Mouse (Mus musculus): ENCODE results near the gene Eddm3b. TPM values are rescaled to one million over a fixed set of nuclear protein-coding genes. Genes with fewer than 3 reads are reported as not detected.
A peak's percentile ranks its signal among the peaks of the same experiment; 100 is the strongest.
"Not testable (repeated sequence)": the region's sequence is repeated elsewhere in the genome, so short reads cannot be mapped to it uniquely, and the experiment has no call there.

The Eddm3b gene
- polyA plus RNA-seq, 1 experiment from 2014 or later: not detected

GRCm38 (mm10) chr14:51095736-51096524, 18.3 kb upstream of the Eddm3b start:
- H3K9ac ChIP-seq: no peak overlapping the region
- H3K27ac ChIP-seq (replicated peaks): no peak overlapping the region
- ATAC-seq (ENCODE audit: insufficient number of reproducible peaks, low FRiP score, low TSS enrichment, low read depth): no peak
- WGBS: 65% methylated on average over 9 of the region's 9 CpGs
- H3K4me2 ChIP-seq (replicated peaks): no peak overlapping the region
- no peak overlapping the region for H3K4me3 ChIP-seq (replicated peaks)
- no peaks in the 10 kb centered on the region for H3K9me3 ChIP-seq (replicated peaks)
- 0 out of 2 replicates have a peak, but pooled peaks cover 9% of the 10 kb centered on the region for H3K4me1 ChIP-seq
- H3K36me3 ChIP-seq: no peaks in the 10 kb centered on the region
- no peaks in the 10 kb centered on the region for H3K27me3 ChIP-seq

DNA sequence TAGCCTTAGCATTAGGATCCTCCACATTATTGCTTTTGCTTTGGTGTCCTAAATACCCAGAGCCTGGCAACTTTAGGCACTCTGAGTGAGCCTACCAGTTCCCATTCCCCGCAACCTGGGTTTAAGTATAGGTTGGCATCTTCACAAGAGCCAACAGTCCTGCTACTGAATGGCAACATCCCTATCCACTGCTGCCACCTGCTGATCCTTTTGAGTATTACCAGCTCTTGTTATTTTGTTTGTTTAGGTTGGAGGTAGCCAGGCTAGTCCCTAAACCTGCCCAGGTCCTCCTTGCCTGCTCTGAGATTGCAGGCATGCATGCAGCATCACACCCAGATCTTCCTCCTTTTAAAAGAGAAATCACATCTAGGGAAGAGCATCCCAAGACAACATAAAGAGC, 15.9 kb upstream of the Eddm3b start:
- not testable (repeated sequence) for H3K4me2 ChIP-seq (replicated peaks); H3K9me3 ChIP-seq (replicated peaks); ATAC-seq (ENCODE audit: insufficient number of reproducible peaks, low FRiP score, low TSS enrichment, low read depth); H3K27ac ChIP-seq (replicated peaks); H3K27me3 ChIP-seq; H3K36me3 ChIP-seq; H3K9ac ChIP-seq; H3K4me1 ChIP-seq; H3K4me3 ChIP-seq (replicated peaks)
- 12% methylated on average over 1 of the region's 1 CpGs for WGBS

DNA sequence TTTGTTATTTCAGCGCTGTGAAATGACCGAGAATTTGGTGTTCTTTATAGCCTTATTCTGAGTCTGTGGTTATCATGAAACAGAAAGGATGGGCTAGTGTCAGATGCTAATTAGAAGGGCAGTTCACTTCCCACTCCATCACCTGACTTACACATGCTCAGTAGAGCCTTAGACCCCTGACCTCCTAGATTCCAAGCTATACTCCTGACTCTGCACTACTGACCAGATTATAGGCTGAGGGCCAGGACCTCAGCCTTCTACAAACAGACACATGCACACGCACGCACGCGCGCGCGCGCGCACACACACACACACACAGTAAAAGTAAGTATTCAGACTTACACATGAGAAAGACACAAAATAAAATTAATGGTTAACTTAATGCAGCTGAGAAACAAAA, 15.3 kb upstream of the Eddm3b start:
- Histone ChIP-seq H3K9ac (no peak overlapping the region), H3K36me3 (no peaks in the 10 kb centered on the region), H3K27ac (replicated peaks) (no peak overlapping the region), H3K4me1 (0 out of 2 replicates have a peak, but pooled peaks cover 3% of the 10 kb centered on the region), H3K4me2 (replicated peaks) (no peak overlapping the region), H3K9me3 (replicated peaks) (no peaks in the 10 kb centered on the region), H3K27me3 (no peaks in the 10 kb centered on the region), H3K4me3 (replicated peaks) (no peak overlapping the region)
- ATAC-seq (ENCODE audit: insufficient number of reproducible peaks, low FRiP score, low TSS enrichment, low read depth): no peak
- WGBS: 91% methylated on average over 11 of the region's 11 CpGs

- 59% methylated on average over 9 of the region's 9 CpGs for WGBS
- H3K27ac ChIP-seq (replicated peaks): no peak overlapping the region
- no peak for ATAC-seq (ENCODE audit: insufficient number of reproducible peaks, low FRiP score, low TSS enrichment, low read depth)
These were observed 12.9 kb upstream of the Eddm3b start for GRCm38 (mm10) chr14:51101284-51101683.

DNA sequence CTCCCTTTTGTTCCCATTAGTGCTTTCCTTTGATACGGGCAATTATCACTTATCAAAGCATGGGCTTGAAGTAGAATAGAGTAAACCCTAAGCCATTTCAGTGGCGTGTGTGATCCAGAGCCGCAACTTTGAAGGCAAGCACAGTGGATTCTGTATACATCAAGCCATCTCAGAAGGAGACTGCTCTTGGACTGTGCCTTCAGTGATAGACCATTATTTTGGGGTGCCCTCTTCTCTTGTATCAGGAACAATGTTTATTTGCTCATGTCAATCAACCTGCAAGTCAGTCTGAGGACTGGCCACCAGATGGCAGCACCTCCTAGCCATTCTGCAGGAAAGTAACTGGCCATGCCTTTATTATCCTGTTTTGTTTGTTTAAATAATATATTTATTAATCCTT, 11.0 kb upstream of the Eddm3b start:
- WGBS: 63% methylated on average over 3 of the region's 3 CpGs
- Histone ChIP-seq H3K27me3 (no peaks in the 10 kb centered on the region), H3K27ac (replicated peaks) (no peak overlapping the region), H3K9ac (no peak overlapping the region), H3K36me3 (no peaks in the 10 kb centered on the region), H3K4me3 (replicated peaks) (no peak overlapping the region), H3K4me1 (no peaks in the 10 kb centered on the region), H3K4me2 (replicated peaks) (no peak overlapping the region), H3K9me3 (replicated peaks) (no peaks in the 10 kb centered on the region)
- ATAC-seq (ENCODE audit: insufficient number of reproducible peaks, low FRiP score, low TSS enrichment, low read depth): no peak

More at GRCm38 (mm10) chr14:51101284-51101683, 12.9 kb upstream of the Eddm3b start:
- Histone ChIP-seq H3K4me1 (no peaks in the 10 kb centered on the region), H3K4me3 (replicated peaks) (no peak overlapping the region), H3K4me2 (replicated peaks) (no peak overlapping the region), H3K9ac (no peak overlapping the region), H3K9me3 (replicated peaks) (no peaks in the 10 kb centered on the region), H3K27me3 (no peaks in the 10 kb centered on the region), H3K36me3 (no peaks in the 10 kb centered on the region)

- H3K9me3 ChIP-seq (replicated peaks): no peaks in the 10 kb centered on the region
- no peak overlapping the region for H3K27ac ChIP-seq (replicated peaks)
- no peak overlapping the region for H3K4me2 ChIP-seq (replicated peaks)
- 83% methylated on average over 2 of the region's 2 CpGs for WGBS
- H3K4me1 ChIP-seq: no peaks in the 10 kb centered on the region
- H3K27me3 ChIP-seq: no peaks in the 10 kb centered on the region
- H3K4me3 ChIP-seq (replicated peaks): no peak overlapping the region
- ATAC-seq (ENCODE audit: insufficient number of reproducible peaks, low FRiP score, low TSS enrichment, low read depth): no peak
- no peak overlapping the region for H3K9ac ChIP-seq
- H3K36me3 ChIP-seq: no peaks in the 10 kb centered on the region
These were observed 9.9 kb upstream of the Eddm3b start for GRCm38 (mm10) chr14:51104366-51104765.

DNA sequence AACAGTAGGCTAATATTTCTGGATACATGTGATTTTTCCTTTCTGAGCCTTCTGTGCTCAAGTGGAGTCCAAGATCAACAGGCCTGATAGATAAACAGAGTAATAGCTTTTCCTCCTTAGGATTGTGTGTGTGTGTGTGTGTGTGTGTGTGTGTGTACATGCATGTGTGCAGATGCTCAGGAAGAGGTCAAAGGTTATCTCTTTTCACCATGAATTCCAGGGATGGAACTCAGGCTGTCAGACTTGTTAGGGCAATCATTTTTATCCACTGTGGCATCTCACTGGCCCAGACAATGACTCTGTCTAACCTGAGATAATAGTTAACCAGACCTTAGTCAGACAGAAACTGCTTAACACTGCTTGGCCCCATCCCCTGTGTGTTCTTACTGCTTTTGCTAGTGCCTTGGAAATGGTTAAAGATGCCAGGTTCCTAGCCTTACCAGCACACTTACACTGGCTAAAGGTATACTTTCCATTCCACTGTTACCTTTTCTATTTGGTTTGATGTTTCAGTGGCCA, 7.7 kb upstream of the Eddm3b start:
- H3K27ac ChIP-seq (replicated peaks): no peak overlapping the region
- no peaks in the 10 kb centered on the region for H3K9me3 ChIP-seq (replicated peaks)
- no peaks in the 10 kb centered on the region for H3K36me3 ChIP-seq
- H3K4me1 ChIP-seq: no peaks in the 10 kb centered on the region
- H3K9ac ChIP-seq: no peak overlapping the region
- no peak overlapping the region for H3K4me3 ChIP-seq (replicated peaks)
- no peak for ATAC-seq (ENCODE audit: insufficient number of reproducible peaks, low FRiP score, low TSS enrichment, low read depth)
- H3K4me2 ChIP-seq (replicated peaks): no peak overlapping the region
- H3K27me3 ChIP-seq: no peaks in the 10 kb centered on the region

GRCm38 (mm10) chr14:51111966-51112365, 2.3 kb upstream of the Eddm3b start:
- H3K4me1 ChIP-seq: no peaks in the 10 kb centered on the region
- no peaks in the 10 kb centered on the region for H3K9me3 ChIP-seq (replicated peaks)
- H3K27ac ChIP-seq (replicated peaks): no peak overlapping the region
- H3K4me3 ChIP-seq (replicated peaks): no peak overlapping the region
- H3K36me3 ChIP-seq: no peaks in the 10 kb centered on the region
- 54% methylated on average over 3 of the region's 3 CpGs for WGBS
- no peaks in the 10 kb centered on the region for H3K27me3 ChIP-seq
- no peak overlapping the region for H3K9ac ChIP-seq
- ATAC-seq (ENCODE audit: insufficient number of reproducible peaks, low FRiP score, low TSS enrichment, low read depth): no peak
- H3K4me2 ChIP-seq (replicated peaks): no peak overlapping the region

DNA sequence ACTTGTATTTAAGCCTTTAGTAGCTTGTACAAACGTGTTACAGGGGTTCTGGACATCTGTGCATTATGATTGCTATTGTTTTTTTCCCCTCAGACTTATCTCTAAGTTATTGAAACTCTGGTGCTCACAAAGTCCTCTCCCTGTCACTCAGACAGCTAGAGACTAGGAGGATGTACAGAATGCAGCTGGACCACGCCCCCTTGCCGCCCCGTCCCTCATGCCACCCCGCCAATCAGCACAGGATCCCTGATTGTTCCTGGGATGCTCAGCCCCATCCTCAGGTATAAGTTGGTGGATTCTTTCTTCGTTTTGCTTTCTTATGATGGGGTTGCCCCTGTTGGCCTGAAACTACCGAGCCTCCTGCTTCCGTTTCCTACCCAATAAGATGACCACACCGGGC, 750 bp upstream of the Eddm3b start:
- Histone ChIP-seq H3K36me3 (no peaks in the 10 kb centered on the region), H3K9ac (no peak overlapping the region), H3K27me3 (no peaks in the 10 kb centered on the region), H3K4me2 (replicated peaks) (no peak overlapping the region), H3K4me3 (replicated peaks) (no peak overlapping the region), H3K27ac (replicated peaks) (no peak overlapping the region), H3K4me1 (no peaks in the 10 kb centered on the region), H3K9me3 (replicated peaks) (no peaks in the 10 kb centered on the region)
- ATAC-seq (ENCODE audit: insufficient number of reproducible peaks, low FRiP score, low TSS enrichment, low read depth): no peak
- 28% methylated on average over 9 of the region's 9 CpGs for WGBS

DNA sequence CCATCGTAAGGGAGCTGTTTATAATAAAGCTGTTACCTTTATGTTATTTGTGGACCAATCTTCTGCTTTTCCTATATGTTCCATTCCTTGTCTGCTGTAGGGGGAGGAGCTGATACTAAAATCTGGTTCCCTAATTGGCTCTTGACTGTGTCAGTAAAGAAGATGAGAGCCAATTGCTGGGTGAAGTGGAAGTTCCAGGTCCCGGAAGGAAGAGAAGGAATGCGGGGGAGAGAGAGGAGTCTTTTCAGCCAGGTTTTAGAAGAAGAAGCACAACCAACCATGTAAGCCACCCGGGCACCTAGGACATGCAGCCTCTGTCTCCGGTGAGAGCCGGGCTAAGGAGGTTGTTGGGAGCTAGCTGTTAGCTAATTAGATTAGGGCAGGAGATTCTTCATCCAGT, 11.5 kb downstream of the Eddm3b start:
- no peak for ATAC-seq (ENCODE audit: insufficient number of reproducible peaks, low FRiP score, low TSS enrichment, low read depth)
- Histone ChIP-seq H3K36me3 (no peaks in the 10 kb centered on the region), H3K9me3 (replicated peaks) (0 out of 2 replicates have a peak, but pooled peaks cover 5% of the 10 kb centered on the region), H3K9ac (no peak overlapping the region), H3K27me3 (no peaks in the 10 kb centered on the region), H3K4me3 (replicated peaks) (no peak overlapping the region), H3K4me1 (no peaks in the 10 kb centered on the region), H3K4me2 (replicated peaks) (no peak overlapping the region), H3K27ac (replicated peaks) (no peak overlapping the region)
- 89% methylated on average over 6 of the region's 6 CpGs for WGBS

- H3K9me3 ChIP-seq (replicated peaks): 0 out of 2 replicates have a peak, but pooled peaks cover 5% of the 10 kb centered on the region
- H3K4me1 ChIP-seq: no peaks in the 10 kb centered on the region
- WGBS: 69% methylated on average over 2 of the region's 2 CpGs
- H3K9ac ChIP-seq: no peak overlapping the region
- H3K27me3 ChIP-seq: no peaks in the 10 kb centered on the region
- H3K36me3 ChIP-seq: no peaks in the 10 kb centered on the region
- ATAC-seq (ENCODE audit: insufficient number of reproducible peaks, low FRiP score, low TSS enrichment, low read depth): 0 out of 2 replicates have a peak, but pooled peaks have one; percentile 29
- no peak overlapping the region for H3K4me3 ChIP-seq (replicated peaks)
- H3K4me2 ChIP-seq (replicated peaks): no peak overlapping the region
- H3K27ac ChIP-seq (replicated peaks): no peak overlapping the region
These were observed 13.5 kb downstream of the Eddm3b start for GRCm38 (mm10) chr14:51127648-51128258.

Data from embryonic facial prominence, embryonic 15.5 days (tissue).